Mouse (Mus musculus): ENCODE measurements around the gene Cep78. TPM values are rescaled to one million over a fixed set of nuclear protein-coding genes. Genes with fewer than 3 reads are reported as not detected.
A peak's percentile ranks its signal among the peaks of the same experiment; 100 is the strongest.

Gene Cep78
- polyA plus RNA-seq, 1 experiment from 2014 or later = 55.8 TPM

- H3K36me3 ChIP-seq (ENCODE audit: control insufficient read depth, insufficient read depth, low read length) = peaks cover 3% of the 10 kb centered on the region; the same call in 1 of the 2 replicates
- no peak for ATAC-seq (ENCODE audit: insufficient number of reproducible peaks, low FRiP score, low TSS enrichment, low read depth)
- H3K4me3 ChIP-seq (ENCODE audit: low read depth, low read length) = peak overlapping the region; percentile 81
- WGBS = 53% methylated on average over 15 of the region's 15 CpGs
- peak overlapping the region; percentile 94 for H3K9ac ChIP-seq (ENCODE audit: low read length)
- peak; percentile 48 for DNase-seq (ENCODE audit: low spot score)
- H3K9me3 ChIP-seq (ENCODE audit: control insufficient read depth, low read length) = no peaks in the 10 kb centered on the region
- H3K27me3 ChIP-seq (ENCODE audit: control insufficient read depth, insufficient read depth, low read length) = no peaks in the 10 kb centered on the region
- no peaks in the 10 kb centered on the region for H3K4me1 ChIP-seq (ENCODE audit: control insufficient read depth, insufficient read depth, low read length)
- H3K27ac ChIP-seq (replicated peaks; ENCODE audit: low read depth, low read length) = no peak overlapping the region
- peak overlapping the region; percentile 71 for H3K4me2 ChIP-seq (ENCODE audit: low read depth, severe bottlenecking)
These were observed 947 bp downstream of the Cep78 start for GRCm38 (mm10) chr19:15983739-15984344.

- no peak overlapping the region for H3K4me3 ChIP-seq (ENCODE audit: low read depth, low read length)
- H3K27me3 ChIP-seq (ENCODE audit: control insufficient read depth, insufficient read depth, low read length) = no peaks in the 10 kb centered on the region
- whole genome bisulfite sequencing = 53% methylated on average over 10 of the region's 10 CpGs
- DNase-seq (ENCODE audit: low spot score) (peak; percentile 39), ATAC-seq (ENCODE audit: insufficient number of reproducible peaks, low FRiP score, low TSS enrichment, low read depth) (no peak)
- H3K4me2 ChIP-seq (ENCODE audit: low read depth, severe bottlenecking) = 0 out of 2 replicates have a peak overlapping the region, but pooled peaks have one; percentile 8
- H3K4me1 ChIP-seq (ENCODE audit: control insufficient read depth, insufficient read depth, low read length) = no peaks in the 10 kb centered on the region
- H3K9ac ChIP-seq (ENCODE audit: low read length) = no peak overlapping the region
- H3K27ac ChIP-seq (replicated peaks; ENCODE audit: low read depth, low read length) = no peak overlapping the region
- H3K36me3 ChIP-seq (ENCODE audit: control insufficient read depth, insufficient read depth, low read length) = peaks cover 5% of the 10 kb centered on the region; the same call in 1 of the 2 replicates
- H3K9me3 ChIP-seq (ENCODE audit: control insufficient read depth, low read length) = no peaks in the 10 kb centered on the region
These were observed 1.7 kb downstream of the Cep78 start for GRCm38 (mm10) chr19:15982926-15983738.

DNA sequence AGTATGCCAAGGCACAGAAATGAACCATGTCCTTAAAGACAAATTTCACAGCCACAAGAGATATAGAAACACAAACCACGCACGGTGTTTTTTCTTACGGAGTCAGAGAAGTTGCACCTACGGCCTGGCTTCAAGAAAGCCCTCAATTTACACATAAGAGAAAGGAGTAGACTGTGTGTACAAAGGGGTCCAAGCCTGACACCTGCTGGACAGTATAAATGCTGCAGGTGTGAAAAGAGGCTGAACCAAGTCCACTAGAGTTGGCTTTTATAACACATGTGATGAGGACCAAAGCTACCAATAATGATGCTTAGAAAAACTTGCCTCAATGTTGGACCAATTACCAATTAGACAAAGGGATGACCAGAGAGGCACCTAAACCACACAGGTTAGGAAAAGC, 2.9 kb downstream of the Cep78 start:
- peak; percentile 77 for DNase-seq (ENCODE audit: low spot score)
- H3K27me3 ChIP-seq (ENCODE audit: control insufficient read depth, insufficient read depth, low read length) = no peaks in the 10 kb centered on the region
- 74% methylated on average over 4 of the region's 4 CpGs for WGBS
- H3K4me2 ChIP-seq (ENCODE audit: low read depth, severe bottlenecking) = no peak overlapping the region
- H3K36me3 ChIP-seq (ENCODE audit: control insufficient read depth, insufficient read depth, low read length) = peaks cover 5% of the 10 kb centered on the region; the same call in 1 of the 2 replicates
- no peak for ATAC-seq (ENCODE audit: insufficient number of reproducible peaks, low FRiP score, low TSS enrichment, low read depth)
- no peaks in the 10 kb centered on the region for H3K4me1 ChIP-seq (ENCODE audit: control insufficient read depth, insufficient read depth, low read length)
- H3K27ac ChIP-seq (replicated peaks; ENCODE audit: low read depth, low read length) = no peak overlapping the region
- no peak overlapping the region for H3K4me3 ChIP-seq (ENCODE audit: low read depth, low read length)
- no peak overlapping the region for H3K9ac ChIP-seq (ENCODE audit: low read length)
- H3K9me3 ChIP-seq (ENCODE audit: control insufficient read depth, low read length) = no peaks in the 10 kb centered on the region

- H3K4me2 ChIP-seq (ENCODE audit: low read depth, severe bottlenecking) = no peak overlapping the region
- DNase-seq (ENCODE audit: low spot score) (no peak), ATAC-seq (ENCODE audit: insufficient number of reproducible peaks, low FRiP score, low TSS enrichment, low read depth) (no peak)
- H3K27me3 ChIP-seq (ENCODE audit: control insufficient read depth, insufficient read depth, low read length) = no peaks in the 10 kb centered on the region
- 76% methylated on average over 4 of the region's 4 CpGs for WGBS
- H3K4me3 ChIP-seq (ENCODE audit: low read depth, low read length) = no peak overlapping the region
- H3K9me3 ChIP-seq (ENCODE audit: control insufficient read depth, low read length) = no peaks in the 10 kb centered on the region
- peaks cover 7% of the 10 kb centered on the region for H3K36me3 ChIP-seq (ENCODE audit: control insufficient read depth, insufficient read depth, low read length)
- H3K9ac ChIP-seq (ENCODE audit: low read length) = no peak overlapping the region
- H3K4me1 ChIP-seq (ENCODE audit: control insufficient read depth, insufficient read depth, low read length) = no peaks in the 10 kb centered on the region
- no peak overlapping the region for H3K27ac ChIP-seq (replicated peaks; ENCODE audit: low read depth, low read length)
These were observed 11.4 kb downstream of the Cep78 start for GRCm38 (mm10) chr19:15973365-15973764.

DNA sequence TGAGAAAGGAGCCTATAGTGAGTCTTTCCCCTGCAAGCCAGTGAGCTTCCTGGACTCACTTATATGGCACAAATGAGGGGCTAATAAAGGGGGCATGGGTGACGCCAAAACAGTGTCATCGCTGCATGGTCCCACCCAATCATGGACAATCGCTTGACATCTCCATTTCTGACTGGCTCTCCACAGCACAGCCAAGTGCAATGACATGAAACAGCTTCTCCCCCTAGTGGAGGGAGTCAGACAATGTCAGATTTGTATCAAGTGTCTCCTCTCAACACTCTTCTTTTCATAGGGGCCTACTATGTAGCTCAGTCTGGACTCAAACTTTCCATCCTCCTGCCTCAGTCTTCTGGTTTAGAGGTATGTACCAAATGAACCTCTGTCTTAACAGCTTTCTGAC, 19.7 kb downstream of the Cep78 start:
- Histone ChIP-seq H3K27ac (replicated peaks; ENCODE audit: low read depth, low read length) (no peak overlapping the region), H3K9me3 (ENCODE audit: control insufficient read depth, low read length) (no peaks in the 10 kb centered on the region), H3K9ac (ENCODE audit: low read length) (no peak overlapping the region), H3K4me3 (ENCODE audit: low read depth, low read length) (no peak overlapping the region), H3K4me2 (ENCODE audit: low read depth, severe bottlenecking) (no peak overlapping the region), H3K36me3 (ENCODE audit: control insufficient read depth, insufficient read depth, low read length) (peaks cover 2% of the 10 kb centered on the region), H3K4me1 (ENCODE audit: control insufficient read depth, insufficient read depth, low read length) (no peaks in the 10 kb centered on the region), H3K27me3 (ENCODE audit: control insufficient read depth, insufficient read depth, low read length) (no peaks in the 10 kb centered on the region)
- DNase-seq (ENCODE audit: low spot score) (no peak), ATAC-seq (ENCODE audit: insufficient number of reproducible peaks, low FRiP score, low TSS enrichment, low read depth) (no peak)
- 70% methylated on average over 3 of the region's 3 CpGs for WGBS

GRCm38 (mm10) chr19:15964533-15964932, 20.3 kb downstream of the Cep78 start:
- no peak for DNase-seq (ENCODE audit: low spot score)
- no peak overlapping the region for H3K4me2 ChIP-seq (ENCODE audit: low read depth, severe bottlenecking)
- H3K27me3 ChIP-seq (ENCODE audit: control insufficient read depth, insufficient read depth, low read length) = no peaks in the 10 kb centered on the region
- no peak overlapping the region for H3K27ac ChIP-seq (replicated peaks; ENCODE audit: low read depth, low read length)
- peaks cover 4% of the 10 kb centered on the region for H3K36me3 ChIP-seq (ENCODE audit: control insufficient read depth, insufficient read depth, low read length)
- 92% methylated on average over 7 of the region's 7 CpGs for WGBS
- H3K9ac ChIP-seq (ENCODE audit: low read length) = no peak overlapping the region
- H3K4me1 ChIP-seq (ENCODE audit: control insufficient read depth, insufficient read depth, low read length) = no peaks in the 10 kb centered on the region
- ATAC-seq (ENCODE audit: insufficient number of reproducible peaks, low FRiP score, low TSS enrichment, low read depth) = no peak
- H3K9me3 ChIP-seq (ENCODE audit: control insufficient read depth, low read length) = no peaks in the 10 kb centered on the region
- H3K4me3 ChIP-seq (ENCODE audit: low read depth, low read length) = no peak overlapping the region

DNA sequence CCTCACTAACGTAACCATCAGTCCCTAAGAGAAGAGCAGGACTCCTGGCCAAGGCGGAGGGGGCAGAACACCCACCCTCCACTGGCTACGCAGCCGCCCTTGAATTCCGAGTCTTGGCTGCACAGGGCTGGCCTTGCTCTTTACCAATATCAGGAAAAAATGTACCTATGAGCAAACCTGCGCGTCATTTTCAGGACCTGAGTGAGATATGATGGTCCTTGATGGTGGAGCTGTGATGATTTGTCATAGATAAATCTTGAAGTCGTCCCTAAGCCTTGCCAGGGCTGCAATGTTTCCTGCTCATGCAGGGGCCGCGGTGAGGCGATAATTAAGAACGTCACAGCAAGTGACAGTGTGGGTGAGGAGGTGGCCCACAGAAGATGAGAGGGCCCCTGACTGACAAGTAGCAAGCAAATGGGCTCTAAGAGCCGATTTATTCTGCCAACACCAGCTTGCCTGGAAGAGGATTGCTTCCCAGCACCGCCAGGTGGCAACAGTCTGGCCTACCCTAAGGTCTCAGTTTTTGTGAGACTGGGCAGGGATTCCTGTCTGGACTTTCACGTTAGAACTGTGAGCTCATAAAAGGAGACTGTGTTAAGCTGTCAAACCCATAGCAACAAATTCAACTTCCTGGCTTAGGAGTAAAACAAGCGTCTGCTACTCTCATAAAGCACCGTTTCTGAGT, 21.6 kb downstream of the Cep78 start:
- no peak for ATAC-seq (ENCODE audit: insufficient number of reproducible peaks, low FRiP score, low TSS enrichment, low read depth)
- H3K4me3 ChIP-seq (ENCODE audit: low read depth, low read length) = no peak overlapping the region
- no peak overlapping the region for H3K9ac ChIP-seq (ENCODE audit: low read length)
- no peak overlapping the region for H3K27ac ChIP-seq (replicated peaks; ENCODE audit: low read depth, low read length)
- no peaks in the 10 kb centered on the region for H3K9me3 ChIP-seq (ENCODE audit: control insufficient read depth, low read length)
- no peaks in the 10 kb centered on the region for H3K27me3 ChIP-seq (ENCODE audit: control insufficient read depth, insufficient read depth, low read length)
- H3K4me1 ChIP-seq (ENCODE audit: control insufficient read depth, insufficient read depth, low read length) = no peaks in the 10 kb centered on the region
- WGBS = 82% methylated on average over 17 of the region's 17 CpGs
- no peak overlapping the region for H3K4me2 ChIP-seq (ENCODE audit: low read depth, severe bottlenecking)
- DNase-seq (ENCODE audit: low spot score) = no peak
- peaks cover 6% of the 10 kb centered on the region; the same call in 1 of the 2 replicates for H3K36me3 ChIP-seq (ENCODE audit: control insufficient read depth, insufficient read depth, low read length)

GRCm38 (mm10) chr19:15962313-15962712, 22.5 kb downstream of the Cep78 start:
- Histone ChIP-seq H3K9ac (ENCODE audit: low read length) (no peak overlapping the region), H3K9me3 (ENCODE audit: control insufficient read depth, low read length) (no peaks in the 10 kb centered on the region), H3K4me2 (ENCODE audit: low read depth, severe bottlenecking) (no peak overlapping the region), H3K36me3 (ENCODE audit: control insufficient read depth, insufficient read depth, low read length) (peaks cover 6% of the 10 kb centered on the region; the same call in 1 of the 2 replicates), H3K27me3 (ENCODE audit: control insufficient read depth, insufficient read depth, low read length) (no peaks in the 10 kb centered on the region), H3K4me1 (ENCODE audit: control insufficient read depth, insufficient read depth, low read length) (no peaks in the 10 kb centered on the region), H3K27ac (replicated peaks; ENCODE audit: low read depth, low read length) (no peak overlapping the region), H3K4me3 (ENCODE audit: low read depth, low read length) (no peak overlapping the region)
- no peak for ATAC-seq (ENCODE audit: insufficient number of reproducible peaks, low FRiP score, low TSS enrichment, low read depth)
- 89% methylated on average over 13 of the region's 13 CpGs for WGBS
- DNase-seq (ENCODE audit: low spot score) = no peak

Measured in limb, embryonic 11.5 days (tissue).